Mouse (Mus musculus) hindbrain, embryonic 16.5 days (tissue): Measurements from ENCODE around the gene Nfe2l1. TPM values are rescaled to one million over a fixed set of nuclear protein-coding genes. Genes with fewer than 3 reads are reported as not detected.

ENCODE experiments used
- ATAC-seq: fragments of 200-750 bp; cut with Nextera tagmentation; 2 replicates; pipeline ENCODE4 v1.8.0; 2017; ENCODE audit warnings: moderate TSS enrichment, moderate library complexity
- H3K27ac ChIP-seq: fragments of 300-500 bp; sonication (generic); 2 replicates; pipeline ENCODE4 v1.5.1; 2014; ENCODE audit warnings: low read depth, mild to moderate bottlenecking, control low read depth, low read length, moderate library complexity
- H3K27me3 ChIP-seq: fragments of 300-500 bp; sonication (generic); replicated peaks from 2 replicates; pipeline ENCODE4 v1.6.1; 2014; ENCODE audit warnings: low read length; ENCODE audit not compliant: control insufficient read depth, insufficient read depth
- H3K36me3 ChIP-seq: fragments of 300-500 bp; sonication (generic); 2 replicates; pipeline ENCODE4 v1.6.1; 2014; ENCODE audit warnings: mild to moderate bottlenecking, low read length, moderate library complexity, mixed read lengths; ENCODE audit not compliant: control insufficient read depth, insufficient read depth
- H3K4me1 ChIP-seq: fragments of 300-500 bp; sonication (generic); 2 replicates; pipeline ENCODE4 v1.6.1; 2014; ENCODE audit warnings: low read depth, low read length; ENCODE audit not compliant: control insufficient read depth, insufficient read depth
- H3K4me2 ChIP-seq: fragments of 300-500 bp; sonication (generic); 2 replicates; pipeline ENCODE4 v1.6.1; 2014; ENCODE audit warnings: mild to moderate bottlenecking, low read length, control low read depth, moderate library complexity
- H3K4me3 ChIP-seq: fragments of 300-500 bp; sonication (generic); 2 replicates; pipeline ENCODE4 v1.5.1; 2014; ENCODE audit warnings: mild to moderate bottlenecking, low read length, control low read depth, moderate library complexity
- H3K9ac ChIP-seq: fragments of 300-500 bp; sonication (generic); 2 replicates; pipeline ENCODE4 v1.6.1; 2014; ENCODE audit warnings: low read depth, mild to moderate bottlenecking, control low read depth, low read length, moderate library complexity
- H3K9me3 ChIP-seq: fragments of 300-500 bp; sonication (generic); 2 replicates; pipeline ENCODE4 v1.6.1; 2014; ENCODE audit warnings: mild to moderate bottlenecking, low read length, moderate library complexity; ENCODE audit not compliant: control insufficient read depth
- WGBS: fragments of 180-500 bp; shearing (Covaris S2); extraction: QIAGEN DNeasy Blood & Tissue Kit; methylation state at CpG from one replicate; pipeline ENCODE4 v1.1.7; 2014; 5-methylcytosine and 5-hydroxymethylcytosine counted together
- polyA plus RNA-seq: library from polyadenylated mRNA; unstranded; fragments of >200 nt; fragmentation: Nextera tagmentation; extraction: Ambion mirVana; gene quantifications from 2 replicates; pipeline ENCODE4 v1.2.1, GENCODE M21; 2015

Nfe2l1 gene
- polyA plus RNA-seq: 83.3 and 86.9 TPM in 2 replicates

- Histone ChIP-seq H3K9ac (peak within 1 kb of the TSS; percentile 84), H3K4me1 (peaks cover 42% of the 10 kb centered on the region), H3K27ac (peak within 1 kb of the TSS; percentile 96), H3K36me3 (peaks cover 9% of the 10 kb centered on the region; the same call in 1 of the 2 replicates), H3K27me3 (no peaks in the 10 kb centered on the region), H3K4me2 (peak within 1 kb of the TSS; percentile 87), H3K9me3 (no peaks in the 10 kb centered on the region), H3K4me3 (peak within 1 kb of the TSS; percentile 83)
- under 1% methylated on average over 50 of the region's 51 CpGs for WGBS
- peak; percentile 99 for ATAC-seq
Observed at GRCm38 (mm10) chr11:96829813-96830538, at the start of gene Nfe2l1. TSS of gene Nfe2l1 (minus strand) at chr11:96829968.

- Histone ChIP-seq H3K9me3 (no peaks in the 10 kb centered on the region), H3K9ac (no peak overlapping the region), H3K4me2 (no peak overlapping the region), H3K27me3 (no peaks in the 10 kb centered on the region), H3K36me3 (no peaks in the 10 kb centered on the region), H3K4me3 (no peak overlapping the region), H3K4me1 (peaks cover 28% of the 10 kb centered on the region), H3K27ac (no peak overlapping the region)
- no peak for ATAC-seq
- WGBS: 9% methylated on average over 7 of the region's 7 CpGs
Observed at GRCm38 (mm10) chr11:96879359-96879758, 49.6 kb upstream of the Nfe2l1 start.

GRCm38 (mm10) chr11:96878715-96879114 lies 48.9 kb upstream of the Nfe2l1 start:
- ATAC-seq: no peak
- Histone ChIP-seq H3K4me3 (no peak overlapping the region), H3K27ac (peak overlapping the region; percentile 23; the same call in 1 of the 2 replicates), H3K36me3 (no peaks in the 10 kb centered on the region), H3K4me2 (no peak overlapping the region), H3K9ac (no peak overlapping the region), H3K9me3 (no peaks in the 10 kb centered on the region), H3K4me1 (peaks cover 34% of the 10 kb centered on the region), H3K27me3 (no peaks in the 10 kb centered on the region)
- 21% methylated on average over 3 of the region's 3 CpGs for WGBS

GRCm38 (mm10) chr11:96877071-96877470 lies 47.3 kb upstream of the Nfe2l1 start:
- Histone ChIP-seq H3K4me3 (no peak overlapping the region), H3K4me2 (no peak overlapping the region), H3K4me1 (peaks cover 50% of the 10 kb centered on the region), H3K27ac (peak overlapping the region; percentile 96), H3K27me3 (no peaks in the 10 kb centered on the region), H3K36me3 (no peaks in the 10 kb centered on the region), H3K9ac (peak overlapping the region; percentile 62), H3K9me3 (no peaks in the 10 kb centered on the region)
- 30% methylated on average over 4 of the region's 4 CpGs for WGBS
- ATAC-seq: no peak

GRCm38 (mm10) chr11:96876300-96877040 lies 46.7 kb upstream of the Nfe2l1 start:
- Histone ChIP-seq H3K4me3 (peak overlapping the region; percentile 9), H3K4me2 (peak overlapping the region; percentile 72), H3K36me3 (no peaks in the 10 kb centered on the region), H3K27ac (peak overlapping the region; percentile 96), H3K4me1 (peaks cover 50% of the 10 kb centered on the region), H3K27me3 (no peaks in the 10 kb centered on the region), H3K9ac (peak overlapping the region; percentile 62), H3K9me3 (no peaks in the 10 kb centered on the region)
- ATAC-seq: peak; percentile 65
- 5% methylated on average over 13 of the region's 13 CpGs for WGBS

GRCm38 (mm10) chr11:96875745-96876144 lies 46.0 kb upstream of the Nfe2l1 start:
- H3K9ac ChIP-seq: peak overlapping the region; percentile 62
- H3K4me2 ChIP-seq: peak overlapping the region; percentile 72
- H3K27me3 ChIP-seq: no peaks in the 10 kb centered on the region
- H3K36me3 ChIP-seq: no peaks in the 10 kb centered on the region
- no peaks in the 10 kb centered on the region for H3K9me3 ChIP-seq
- H3K4me1 ChIP-seq: peaks cover 50% of the 10 kb centered on the region
- H3K4me3 ChIP-seq: peak overlapping the region; percentile 37
- under 1% methylated on average over 35 of the region's 35 CpGs for WGBS
- peak overlapping the region; percentile 96 for H3K27ac ChIP-seq
- peak; percentile 90 for ATAC-seq

- no peaks in the 10 kb centered on the region for H3K36me3 ChIP-seq
- peak overlapping the region; percentile 96 for H3K27ac ChIP-seq
- H3K9me3 ChIP-seq: no peaks in the 10 kb centered on the region
- no peak for ATAC-seq
- H3K4me3 ChIP-seq: peak overlapping the region; percentile 37
- 8% methylated on average over 4 of the region's 4 CpGs for WGBS
- H3K27me3 ChIP-seq: no peaks in the 10 kb centered on the region
- H3K4me2 ChIP-seq: peak overlapping the region; percentile 72
- peaks cover 50% of the 10 kb centered on the region for H3K4me1 ChIP-seq
- peak overlapping the region; percentile 62 for H3K9ac ChIP-seq
Observed at GRCm38 (mm10) chr11:96875270-96875669, 45.5 kb upstream of the Nfe2l1 start.

GRCm38 (mm10) chr11:96873601-96874140 lies 43.9 kb upstream of the Nfe2l1 start:
- Histone ChIP-seq H3K36me3 (no peaks in the 10 kb centered on the region), H3K4me1 (peaks cover 50% of the 10 kb centered on the region), H3K27me3 (no peaks in the 10 kb centered on the region), H3K4me3 (no peak overlapping the region), H3K9ac (peak overlapping the region; percentile 44), H3K27ac (peak overlapping the region; percentile 96), H3K4me2 (no peak overlapping the region), H3K9me3 (no peaks in the 10 kb centered on the region)
- ATAC-seq: no peak
- WGBS: 17% methylated on average over 11 of the region's 11 CpGs
